Mouse (Mus musculus) stomach, postnatal 0 days (tissue): ENCODE data around the gene Pex7.

Source experiments
- CTCF ChIP-seq: IDR thresholded peaks from 2 replicates; pipeline ENCODE4 v1.5.1; 2016; ENCODE audit warnings: antibody characterized with exemption, low read depth, mild to moderate bottlenecking, moderate library complexity
- EP300 ChIP-seq: optimal IDR thresholded peaks from 2 replicates; pipeline ENCODE3; 2016; ENCODE audit warnings: antibody characterized with exemption

- no peak for TF ChIP-seq EP300
- no peak for TF ChIP-seq CTCF
These were observed 45.7 kb upstream of the Pex7 start for GRCm38 (mm10) chr10:19953032-19953761.
